Mouse (Mus musculus) kidney, embryonic 14.5 days (tissue): ENCODE data around the gene Ppp2r5c. TPM values are rescaled to one million over a fixed set of nuclear protein-coding genes. Genes with fewer than 3 reads are reported as not detected.

Experiments
- ATAC-seq: fragments of 200-750 bp; cut with Nextera tagmentation; 2 replicates; pipeline ENCODE4 v1.8.0; 2017; ENCODE audit warnings: moderate number of reproducible peaks, mild to moderate bottlenecking, moderate TSS enrichment, moderate library complexity; ENCODE audit not compliant: low FRiP score, low TSS enrichment
- H3K27ac ChIP-seq: fragments of 300-500 bp; sonication (generic); 2 replicates; pipeline ENCODE4 v1.5.1; 2014; ENCODE audit warnings: low read depth, mild to moderate bottlenecking, low read length, moderate library complexity, mixed read lengths
- H3K27me3 ChIP-seq: fragments of 300-500 bp; sonication (generic); 2 replicates; pipeline ENCODE4 v1.6.1; 2014; ENCODE audit warnings: mild to moderate bottlenecking, low read length; ENCODE audit not compliant: control insufficient read depth, insufficient read depth
- H3K36me3 ChIP-seq: fragments of 300-500 bp; sonication (generic); 2 replicates; pipeline ENCODE4 v1.6.1; 2014; ENCODE audit warnings: low read length, mixed read lengths; ENCODE audit not compliant: control insufficient read depth, insufficient read depth
- H3K4me1 ChIP-seq: fragments of 300-500 bp; sonication (generic); 2 replicates; pipeline ENCODE4 v1.6.1; 2014; ENCODE audit warnings: low read length, mixed read lengths; ENCODE audit not compliant: control insufficient read depth, insufficient read depth
- H3K4me2 ChIP-seq: fragments of 300-500 bp; sonication (generic); replicated peaks from 2 replicates; pipeline ENCODE4 v1.6.1; 2014; ENCODE audit warnings: low read depth, mild to moderate bottlenecking, low read length
- H3K4me3 ChIP-seq: fragments of 300-500 bp; sonication (generic); 2 replicates; pipeline ENCODE4 v1.5.1; 2014; ENCODE audit warnings: mild to moderate bottlenecking, low read length
- H3K9ac ChIP-seq: fragments of 300-500 bp; sonication (generic); 2 replicates; pipeline ENCODE4 v1.6.1; 2014; ENCODE audit warnings: low read depth, mild to moderate bottlenecking, low read length, moderate library complexity
- H3K9me3 ChIP-seq: fragments of 300-500 bp; sonication (generic); 2 replicates; pipeline ENCODE4 v1.6.1; 2016; ENCODE audit warnings: low read length; ENCODE audit not compliant: control insufficient read depth
- WGBS: fragments of 180-500 bp; shearing (Covaris S2); extraction: QIAGEN DNeasy Blood & Tissue Kit; methylation state at CpG from one replicate; pipeline ENCODE4 v1.1.7; 2014; 5-methylcytosine and 5-hydroxymethylcytosine counted together
- polyA plus RNA-seq: library from polyadenylated mRNA; unstranded; fragments of >200 nt; fragmentation: Nextera tagmentation; extraction: Ambion mirVana; gene quantifications from 2 replicates; pipeline ENCODE4 v1.2.1, GENCODE M21; 2014

Gene Ppp2r5c
- polyA plus RNA-seq, 1 experiment from 2014 or later: 160 TPM

GRCm38 (mm10) chr12:110498283-110499224 lies 51.6 kb downstream of the Ppp2r5c start:
- Histone ChIP-seq H3K36me3 (no peaks in the 10 kb centered on the region), H3K9me3 (no peaks in the 10 kb centered on the region), H3K27ac (peak overlapping the region; percentile 26; the same call in 1 of the 2 replicates), H3K4me3 (no peak overlapping the region), H3K4me1 (peaks cover 39% of the 10 kb centered on the region), H3K27me3 (no peaks in the 10 kb centered on the region), H3K9ac (no peak overlapping the region; the same call in 1 of the 2 replicates), H3K4me2 (no peak overlapping the region; the same call in 1 of the 2 replicates)
- WGBS: 55% methylated on average over 22 of the region's 22 CpGs
- peak; percentile 65 for ATAC-seq

GRCm38 (mm10) chr12:110499225-110499992 lies 52.5 kb downstream of the Ppp2r5c start:
- Histone ChIP-seq H3K4me3 (no peak overlapping the region), H3K27ac (peak overlapping the region; percentile 30; the same call in 1 of the 2 replicates), H3K9me3 (no peaks in the 10 kb centered on the region), H3K27me3 (no peaks in the 10 kb centered on the region), H3K9ac (no peak overlapping the region), H3K36me3 (no peaks in the 10 kb centered on the region), H3K4me2 (no peak overlapping the region), H3K4me1 (peaks cover 47% of the 10 kb centered on the region)
- peak; percentile 45 for ATAC-seq
- WGBS: 57% methylated on average over 14 of the region's 14 CpGs

GRCm38 (mm10) chr12:110500095-110500494 lies 53.2 kb downstream of the Ppp2r5c start:
- H3K27me3 ChIP-seq: no peaks in the 10 kb centered on the region
- no peak overlapping the region for H3K27ac ChIP-seq
- H3K4me3 ChIP-seq: no peak overlapping the region
- no peak overlapping the region for H3K9ac ChIP-seq
- 91% methylated on average over 8 of the region's 8 CpGs for WGBS
- H3K4me2 ChIP-seq: no peak overlapping the region
- H3K4me1 ChIP-seq: peaks cover 54% of the 10 kb centered on the region
- ATAC-seq: no peak
- no peaks in the 10 kb centered on the region for H3K36me3 ChIP-seq
- H3K9me3 ChIP-seq: no peaks in the 10 kb centered on the region

GRCm38 (mm10) chr12:110503406-110504144 lies 56.7 kb downstream of the Ppp2r5c start:
- WGBS: 47% methylated on average over 8 of the region's 8 CpGs
- Histone ChIP-seq H3K4me2 (no peak overlapping the region), H3K4me1 (peaks cover 48% of the 10 kb centered on the region), H3K9ac (no peak overlapping the region), H3K9me3 (no peaks in the 10 kb centered on the region), H3K27ac (no peak overlapping the region; the same call in 1 of the 2 replicates), H3K4me3 (no peak overlapping the region), H3K36me3 (no peaks in the 10 kb centered on the region), H3K27me3 (no peaks in the 10 kb centered on the region)
- 0 out of 2 replicates have a peak, but pooled peaks have one; percentile 40 for ATAC-seq

GRCm38 (mm10) chr12:110504145-110504490 lies 57.2 kb downstream of the Ppp2r5c start:
- H3K9ac ChIP-seq: no peak overlapping the region
- 26% methylated on average over 9 of the region's 9 CpGs for WGBS
- H3K4me2 ChIP-seq: no peak overlapping the region
- H3K36me3 ChIP-seq: no peaks in the 10 kb centered on the region
- no peak overlapping the region for H3K27ac ChIP-seq
- peaks cover 43% of the 10 kb centered on the region for H3K4me1 ChIP-seq
- ATAC-seq: no peak; the same call in 1 of the 2 replicates
- no peak overlapping the region for H3K4me3 ChIP-seq
- H3K27me3 ChIP-seq: no peaks in the 10 kb centered on the region
- H3K9me3 ChIP-seq: no peaks in the 10 kb centered on the region

- H3K27me3 ChIP-seq: no peaks in the 10 kb centered on the region
- H3K4me2 ChIP-seq: no peak overlapping the region
- no peak overlapping the region for H3K27ac ChIP-seq
- no peak overlapping the region for H3K9ac ChIP-seq
- ATAC-seq: no peak
- H3K4me3 ChIP-seq: no peak overlapping the region
- no peaks in the 10 kb centered on the region for H3K9me3 ChIP-seq
- peaks cover 43% of the 10 kb centered on the region for H3K4me1 ChIP-seq
- WGBS: 30% methylated on average over 3 of the region's 3 CpGs
- no peaks in the 10 kb centered on the region for H3K36me3 ChIP-seq
Observed at GRCm38 (mm10) chr12:110504793-110505192, 57.9 kb downstream of the Ppp2r5c start.

GRCm38 (mm10) chr12:110506046-110506445 lies 59.1 kb downstream of the Ppp2r5c start:
- WGBS: 68% methylated on average over 5 of the region's 5 CpGs
- Histone ChIP-seq H3K9me3 (no peaks in the 10 kb centered on the region), H3K4me2 (no peak overlapping the region), H3K36me3 (no peaks in the 10 kb centered on the region), H3K27me3 (no peaks in the 10 kb centered on the region), H3K4me1 (peaks cover 45% of the 10 kb centered on the region), H3K4me3 (no peak overlapping the region), H3K9ac (no peak overlapping the region), H3K27ac (no peak overlapping the region)
- ATAC-seq: no peak

GRCm38 (mm10) chr12:110507714-110508297 lies 60.9 kb downstream of the Ppp2r5c start:
- Histone ChIP-seq H3K4me1 (peaks cover 56% of the 10 kb centered on the region), H3K9ac (no peak overlapping the region), H3K27ac (no peak overlapping the region), H3K36me3 (no peaks in the 10 kb centered on the region), H3K4me3 (no peak overlapping the region), H3K4me2 (no peak overlapping the region), H3K9me3 (no peaks in the 10 kb centered on the region), H3K27me3 (no peaks in the 10 kb centered on the region)
- WGBS: 53% methylated on average over 9 of the region's 9 CpGs
- no peak for ATAC-seq
